Mouse (Mus musculus) left cerebral cortex, adult 2 months (tissue): ENCODE measurements around the gene Snx4. TPM values are rescaled to one million over a fixed set of nuclear protein-coding genes. Genes with fewer than 3 reads are reported as not detected.

Experiments used
- DNase-seq, 2 experiments: peaks; one replicate each; pipeline ENCODE4 v3.0.0; 2021 to 2022; ENCODE audit warnings: low spot score in 2 of 2, mixed read lengths in 1 of 2; ENCODE audit errors: extremely low spot score in 1 of 2
- H3K27ac ChIP-seq: fragments of 200-600 bp; 2 replicates; pipeline ENCODE4 v1.8.1; 2022
- H3K4me3 ChIP-seq: fragments of 200-600 bp; 2 replicates; pipeline ENCODE4 v1.8.1; 2022
- CTCF ChIP-seq: fragments of 200-600 bp; IDR thresholded peaks from 2 replicates; pipeline ENCODE4 v1.8.1; 2022; ENCODE audit warnings: antibody characterized with exemption, mild to moderate bottlenecking, moderate library complexity
- intact Hi-C: fragments of 180-260 bp; cut with DNase I; formaldehyde crosslinking; loops from one replicate; pipeline ENCODE4 v1.15.1; 2025
- total RNA-seq, 2 experiments: library from RNA; stranded (reverse); gene quantifications; 2 replicates each; pipeline ENCODE4 v1.2.3; 2021

Snx4 gene
- total RNA-seq, 2 experiments from 2014 or later: 32.0 to 33.2 TPM

GRCm38 (mm10) chr16:33244933-33245470, 6.2 kb upstream of the Snx4 start:
- Histone ChIP-seq H3K4me3 (no peak overlapping the region), H3K27ac (no peak overlapping the region)
- intact Hi-C loops: no loop called here
- no peak for DNase-seq
- no peak for TF ChIP-seq CTCF

GRCm38 (mm10) chr16:33246526-33246925, 4.7 kb upstream of the Snx4 start:
- H3K4me3 ChIP-seq: no peak overlapping the region
- intact Hi-C loops: no loop called here
- H3K27ac ChIP-seq: no peak overlapping the region
- no peak for TF ChIP-seq CTCF
- DNase-seq: no peak

- no peak for TF ChIP-seq CTCF
- DNase-seq: no peak
- intact Hi-C loops: no loop called here
- Histone ChIP-seq H3K27ac (no peak overlapping the region), H3K4me3 (no peak overlapping the region)
These were observed 4.2 kb upstream of the Snx4 start for GRCm38 (mm10) chr16:33247006-33247405.

GRCm38 (mm10) chr16:33250651-33251120, 556 bp upstream of the Snx4 start:
- intact Hi-C loops: loop anchor here (5.0 kb wide), 1 partner anchor 63 kb away; the partner anchor contains the start of gene Osbpl11
- H3K4me3 ChIP-seq: peak overlapping the region; percentile 100
- DNase-seq: no peak
- H3K27ac ChIP-seq: peak overlapping the region; percentile 95
- TF ChIP-seq CTCF: no peak

- no peak for TF ChIP-seq CTCF
- no peak for DNase-seq
- intact Hi-C loops: no loop called here
- H3K27ac ChIP-seq: no peak overlapping the region
- no peak overlapping the region for H3K4me3 ChIP-seq
These were observed 4.4 kb downstream of the Snx4 start for GRCm38 (mm10) chr16:33255601-33256000.

GRCm38 (mm10) chr16:33258530-33258929, 7.3 kb downstream of the Snx4 start:
- intact Hi-C loops: no loop called here
- H3K27ac ChIP-seq: no peak overlapping the region
- no peak overlapping the region for H3K4me3 ChIP-seq
- no peak for DNase-seq
- TF ChIP-seq CTCF: no peak

GRCm38 (mm10) chr16:33259824-33260223, 8.6 kb downstream of the Snx4 start:
- H3K4me3 ChIP-seq: no peak overlapping the region
- intact Hi-C loops: no loop called here
- no peak overlapping the region for H3K27ac ChIP-seq
- no peak for TF ChIP-seq CTCF
- no peak for DNase-seq

- no peak for DNase-seq
- TF ChIP-seq CTCF: no peak
- Histone ChIP-seq H3K27ac (no peak overlapping the region), H3K4me3 (no peak overlapping the region)
- intact Hi-C loops: no loop called here
These were observed 9.6 kb downstream of the Snx4 start for GRCm38 (mm10) chr16:33260825-33261224.

- no peak for TF ChIP-seq CTCF
- H3K27ac ChIP-seq: no peak overlapping the region
- no peak for DNase-seq
- H3K4me3 ChIP-seq: no peak overlapping the region
- intact Hi-C loops: no loop called here
These were observed 10.4 kb downstream of the Snx4 start for GRCm38 (mm10) chr16:33261584-33262061.

- H3K4me3 ChIP-seq: no peak overlapping the region
- no peak for TF ChIP-seq CTCF
These were observed 10.9 kb downstream of the Snx4 start for GRCm38 (mm10) chr16:33262096-33262495.

GRCm38 (mm10) chr16:33267616-33268253, 16.5 kb downstream of the Snx4 start:
- Histone ChIP-seq H3K27ac (no peak overlapping the region), H3K4me3 (no peak overlapping the region)
- DNase-seq: no peak
- TF ChIP-seq CTCF: no peak
- intact Hi-C loops: no loop called here

More at GRCm38 (mm10) chr16:33262096-33262495, 10.9 kb downstream of the Snx4 start:
- H3K27ac ChIP-seq: no peak overlapping the region
- intact Hi-C loops: no loop called here
- DNase-seq: no peak

- DNase-seq: no peak
- intact Hi-C loops: no loop called here
- TF ChIP-seq CTCF: no peak
- Histone ChIP-seq H3K4me3 (no peak overlapping the region), H3K27ac (no peak overlapping the region)
These were observed 20.6 kb downstream of the Snx4 start for GRCm38 (mm10) chr16:33271824-33272223.

- Histone ChIP-seq H3K27ac (no peak overlapping the region), H3K4me3 (no peak overlapping the region)
- intact Hi-C loops: no loop called here
- no peak for DNase-seq
- no peak for TF ChIP-seq CTCF
These were observed 31.8 kb downstream of the Snx4 start for GRCm38 (mm10) chr16:33283079-33283478.
